Mouse (Mus musculus) kidney, adult 9 months (tissue): Measurements from ENCODE around the gene Exosc5.

Source experiments
- DNase-seq: peaks from one replicate; pipeline ENCODE4 v3.0.0; 2022

The Exosc5 gene

GRCm38 (mm10) chr7:25681341-25682231, 22.6 kb downstream of the Exosc5 start:
- DNase-seq: no peak

- peak; percentile 49 for DNase-seq
Observed at GRCm38 (mm10) chr7:25683474-25684180, 24.7 kb downstream of the Exosc5 start.

- DNase-seq: no peak
Observed at GRCm38 (mm10) chr7:25684659-25685058, 25.7 kb downstream of the Exosc5 start.

GRCm38 (mm10) chr7:25685926-25686470, 27.0 kb downstream of the Exosc5 start:
- DNase-seq: no peak

GRCm38 (mm10) chr7:25686680-25687531, 27.9 kb downstream of the Exosc5 start, which contains the start of gene Tgfb1:
Gene Tgfb1 (plus strand): TSS chr7:25687002.
- peak; percentile 69 for DNase-seq

GRCm38 (mm10) chr7:25687811-25688401, 28.9 kb downstream of the Exosc5 start:
- peak; percentile 52 for DNase-seq

GRCm38 (mm10) chr7:25688810-25689586, 30.0 kb downstream of the Exosc5 start:
- DNase-seq: peak; percentile 79

- no peak for DNase-seq
Observed at GRCm38 (mm10) chr7:25689603-25690021, 30.6 kb downstream of the Exosc5 start.

GRCm38 (mm10) chr7:25690051-25690450, 31.1 kb downstream of the Exosc5 start:
- no peak for DNase-seq

- no peak for DNase-seq
Observed at GRCm38 (mm10) chr7:25694104-25694503, 35.1 kb downstream of the Exosc5 start.

GRCm38 (mm10) chr7:25699851-25700250, 40.9 kb downstream of the Exosc5 start:
- no peak for DNase-seq

GRCm38 (mm10) chr7:25700732-25701131, 41.8 kb downstream of the Exosc5 start:
- no peak for DNase-seq

GRCm38 (mm10) chr7:25702350-25702749, 43.4 kb downstream of the Exosc5 start:
- DNase-seq: no peak

- no peak for DNase-seq
Observed at GRCm38 (mm10) chr7:25703793-25704494, 45.0 kb downstream of the Exosc5 start.

GRCm38 (mm10) chr7:25704716-25705364, 45.9 kb downstream of the Exosc5 start:
- no peak for DNase-seq

GRCm38 (mm10) chr7:25705801-25706251, 46.9 kb downstream of the Exosc5 start:
- DNase-seq: peak; percentile 48

GRCm38 (mm10) chr7:25706578-25707170, 47.7 kb downstream of the Exosc5 start:
- no peak for DNase-seq

- DNase-seq: peak; percentile 62
Observed at GRCm38 (mm10) chr7:25707581-25708292, 48.8 kb downstream of the Exosc5 start.

GRCm38 (mm10) chr7:25709961-25710360, 51.0 kb downstream of the Exosc5 start:
- DNase-seq: no peak
